Comparison of ENCODE assay signal across 15 mouse cellular contexts in the genomic region with DNA sequence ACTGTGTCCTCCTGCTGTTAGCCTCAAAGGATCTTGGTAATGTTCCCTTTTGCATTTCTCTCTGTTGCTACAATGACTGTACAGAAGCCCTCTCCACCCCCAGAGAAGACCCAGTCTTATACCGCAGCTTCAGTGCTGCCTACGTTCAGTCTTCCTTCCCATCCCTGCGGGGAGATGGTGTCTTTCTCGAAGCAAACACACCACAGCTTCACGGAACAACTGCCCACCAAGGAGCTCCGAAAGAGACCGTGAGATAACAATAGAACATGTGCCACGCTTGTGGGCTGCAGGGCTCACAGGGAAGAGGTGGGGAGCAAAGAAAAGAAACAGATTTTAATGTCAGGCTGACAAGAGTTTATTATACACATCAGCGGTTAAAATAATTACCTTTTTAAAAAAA. TPM values are rescaled to one million over a fixed set of nuclear protein-coding genes. Genes with fewer than 3 reads are reported as not detected.
DNase-seq lines count a peak whose midpoint lies in the region; ATAC-seq and TF ChIP-seq lines count a peak whose summit lies in the region.
"Had no signal": no experiment of that assay in that cellular context is flagged by ENCODE, and none has a peak within 500 bp of the region (broad histone marks: within the 10 kb centered on the region; RNA-seq: fewer than 3 reads in every experiment).

No protein-coding gene starts in this region.

- no peaks in the 10 kb centered on the region for H3K9me3 ChIP-seq in megakaryocyte, embryonic 14.5 days
- no peaks in the 10 kb centered on the region for H3K9me3 ChIP-seq in forebrain, embryonic 15.5 days
- H3K9me3 ChIP-seq in intestine, postnatal 0 days (ENCODE audit: control insufficient read depth), result no peaks in the 10 kb centered on the region
- H3K9me3 ChIP-seq: embryonic facial prominence, embryonic 15.5 days had no signal

- 38% methylated on average over 9 of the region's 9 CpGs for WGBS in forebrain, embryonic 15.5 days
- 62% methylated on average over 9 of the region's 9 CpGs for WGBS in intestine, postnatal 0 days

- peak overlapping the region; percentile 57 for H3K27ac ChIP-seq in forebrain, embryonic 15.5 days (replicated peaks)
- H3K27ac ChIP-seq in left cerebral cortex, adult 2 months, result peak overlapping the region; percentile 87
- H3K27ac ChIP-seq in intestine, postnatal 0 days (ENCODE audit: low read depth, low read length), result no peak overlapping the region
- H3K27ac ChIP-seq: embryonic facial prominence, embryonic 15.5 days had no signal

- TF ChIP-seq CTCF in left cerebral cortex, adult 2 months (IDR thresholded peaks at IDR 0.05), result no peak
- no peak for TF ChIP-seq CTCF in intestine, postnatal 0 days (IDR thresholded peaks at IDR 0.05; ENCODE audit: low read depth)

- DNase-seq in left cerebral cortex, adult 2 months (ENCODE audit: extremely low spot score in 1 of 2, low spot score in 2 of 2), result peak; percentile 39 to 61
- DNase-seq in right cerebral cortex, postnatal 10 days (ENCODE audit: low spot score in 2 of 2), result peak; percentile 56 to 63
- no peak for DNase-seq in retina, embryonic 14.5 days (ENCODE audit: low spot score)
- DNase-seq in kidney, adult 8-10 months, result no peak
- DNase-seq: cerebellum, postnatal 36 days; gastrocnemius, postnatal 10 days; heart, postnatal 10 days; kidney, adult 9 months; lung, embryonic 14.5 days had no signal

- intact Hi-C loops in left cerebral cortex, adult 2 months (cut with DNase I), result loop anchor here (1.0 to 2.0 kb wide), 4 partner anchors 29 to 131 kb away; no protein-coding TSS in a partner anchor

- peaks cover 24% of the 10 kb centered on the region for H3K36me3 ChIP-seq in megakaryocyte, embryonic 14.5 days (replicated peaks; ENCODE audit: low read length)
- no peaks in the 10 kb centered on the region for H3K36me3 ChIP-seq in forebrain, embryonic 15.5 days
- H3K36me3 ChIP-seq in intestine, postnatal 0 days (ENCODE audit: control insufficient read depth, insufficient read depth), result no peaks in the 10 kb centered on the region
- H3K36me3 ChIP-seq: embryonic facial prominence, embryonic 15.5 days had no signal

- no peak for ATAC-seq in megakaryocyte, adult 5-6 weeks (ENCODE audit: poor library complexity, severe bottlenecking)
- no peak for ATAC-seq in forebrain, embryonic 15.5 days (replicated peaks)
- no peak for ATAC-seq in intestine, postnatal 0 days

- H3K27me3 ChIP-seq in megakaryocyte, embryonic 14.5 days (replicated peaks), result no peaks in the 10 kb centered on the region
- H3K27me3 ChIP-seq in forebrain, embryonic 15.5 days, result no peaks in the 10 kb centered on the region
- no peaks in the 10 kb centered on the region for H3K27me3 ChIP-seq in intestine, postnatal 0 days (replicated peaks; ENCODE audit: control insufficient read depth, insufficient read depth, low read length)
- H3K27me3 ChIP-seq: CH12.LX; embryonic facial prominence, embryonic 15.5 days had no signal

- H3K4me1 ChIP-seq in megakaryocyte, embryonic 14.5 days, result peaks cover 80% of the 10 kb centered on the region
- H3K4me1 ChIP-seq in forebrain, embryonic 15.5 days, result 0 out of 2 replicates have a peak, but pooled peaks cover 9% of the 10 kb centered on the region
- H3K4me1 ChIP-seq in intestine, postnatal 0 days (replicated peaks; ENCODE audit: control insufficient read depth, insufficient read depth, low read length), result no peaks in the 10 kb centered on the region
- H3K4me1 ChIP-seq: embryonic facial prominence, embryonic 15.5 days had no signal

- peak overlapping the region; percentile 18 for H3K4me3 ChIP-seq in megakaryocyte, embryonic 14.5 days (replicated peaks)
- no peak overlapping the region for H3K4me3 ChIP-seq in forebrain, embryonic 15.5 days
- H3K4me3 ChIP-seq in left cerebral cortex, adult 2 months, result no peak overlapping the region
- H3K4me3 ChIP-seq in intestine, postnatal 0 days (ENCODE audit: low read depth, low read length), result no peak overlapping the region
- H3K4me3 ChIP-seq: embryonic facial prominence, embryonic 15.5 days had no signal

- H3K4me2 ChIP-seq in forebrain, embryonic 15.5 days (replicated peaks), result no peak overlapping the region
- H3K4me2 ChIP-seq in intestine, postnatal 0 days (replicated peaks; ENCODE audit: low read depth), result no peak overlapping the region
- H3K4me2 ChIP-seq: embryonic facial prominence, embryonic 15.5 days; lung, embryonic 14.5 days had no signal

- H3K9ac ChIP-seq in forebrain, embryonic 15.5 days (replicated peaks), result no peak overlapping the region
- no peak overlapping the region for H3K9ac ChIP-seq in intestine, postnatal 0 days (ENCODE audit: low read depth, low read length)
- H3K9ac ChIP-seq: embryonic facial prominence, embryonic 15.5 days; lung, embryonic 14.5 days had no signal

RNA-seq across cellular contexts. Expression of gene Prkce, which starts 46.7 kb away (rescaled TPM):
- polyA plus RNA-seq in megakaryocyte, embryonic 14.5 days (2012; ENCODE audit: insufficient read depth, low replicate concordance), result 3.4 and 7.3 TPM in 2 replicates
- 7.3 and 8.1 TPM in 2 replicates for total RNA-seq in megakaryocyte, adult 5-6 weeks (2015)
- total RNA-seq in megakaryocyte, adult 5-6 weeks (2017), result 3.5 and 13.3 TPM in 2 replicates
- polyA plus RNA-seq in forebrain, embryonic 15.5 days (2015; fragmentation: Nextera tagmentation; extraction: Ambion mirVana), result 42.6 and 45.4 TPM in 2 replicates
- 100 to 1,000 TPM; 277 to 284 TPM for total RNA-seq in left cerebral cortex, adult 2 months (2021)
- polyA plus RNA-seq in intestine, postnatal 0 days (2015; fragmentation: Nextera tagmentation; extraction: Ambion mirVana), result 5.2 and 8.0 TPM in 2 replicates

Comparison
In these comparisons a context has a peak if more than half of its experiments do, and no peak if none do; other contexts are left out.
1. DNase-seq: peak in left cerebral cortex, adult 2 months (2 of 2) and right cerebral cortex, postnatal 10 days (2 of 2); none in retina, embryonic 14.5 days (single experiment) and kidney, adult 8-10 months (0 of 2).